Mouse (Mus musculus) midbrain, postnatal 0 days (tissue): ENCODE results near the gene Cebpg. TPM values are rescaled to one million over a fixed set of nuclear protein-coding genes. Genes with fewer than 3 reads are reported as not detected.

ENCODE experiments used
- ATAC-seq: fragments of 200-750 bp; cut with Nextera tagmentation; 2 replicates; pipeline ENCODE4 v1.8.0; 2017; ENCODE audit warnings: moderate number of reproducible peaks, mild to moderate bottlenecking, moderate TSS enrichment, moderate library complexity; ENCODE audit not compliant: low FRiP score
- DNase-seq: peaks from one replicate; pipeline ENCODE4 v3.0.0-alpha.2; 2015; ENCODE audit warnings: low spot score
- H3K27ac ChIP-seq: fragments of 300-500 bp; sonication (generic); 2 replicates; pipeline ENCODE4 v1.5.1; 2014; ENCODE audit warnings: low read depth, mild to moderate bottlenecking, low read length, mixed read lengths
- H3K27me3 ChIP-seq: fragments of 300-500 bp; sonication (generic); 2 replicates; pipeline ENCODE4 v1.6.1; 2014; ENCODE audit warnings: low read length, control low read depth, mixed read lengths; ENCODE audit not compliant: insufficient read depth
- H3K36me3 ChIP-seq: fragments of 300-500 bp; sonication (generic); 2 replicates; pipeline ENCODE4 v1.6.1; 2014; ENCODE audit warnings: low read length, control low read depth, mixed read lengths; ENCODE audit not compliant: insufficient read depth
- H3K4me1 ChIP-seq: fragments of 300-500 bp; sonication (generic); 2 replicates; pipeline ENCODE4 v1.6.1; 2014; ENCODE audit warnings: mild to moderate bottlenecking, control low read depth, antibody characterized with exemption, low read length, mixed read lengths; ENCODE audit not compliant: insufficient read depth
- H3K4me2 ChIP-seq: fragments of 300-500 bp; sonication (generic); 2 replicates; pipeline ENCODE4 v1.6.1; 2014; ENCODE audit warnings: low read depth, mild to moderate bottlenecking, low read length, mixed read lengths; ENCODE audit not compliant: poor library complexity, severe bottlenecking
- H3K4me3 ChIP-seq: fragments of 300-500 bp; sonication (generic); 2 replicates; pipeline ENCODE4 v1.5.1; 2014; ENCODE audit warnings: low read depth, mild to moderate bottlenecking, low read length, moderate library complexity
- H3K9ac ChIP-seq: fragments of 300-500 bp; sonication (generic); replicated peaks from 2 replicates; pipeline ENCODE4 v1.6.1; 2014; ENCODE audit warnings: mild to moderate bottlenecking, low read length, moderate library complexity, mixed read lengths; ENCODE audit not compliant: poor library complexity, severe bottlenecking
- H3K9me3 ChIP-seq: fragments of 300-500 bp; sonication (generic); 2 replicates; pipeline ENCODE4 v1.6.1; 2016; ENCODE audit warnings: low read length, control low read depth
- CTCF ChIP-seq: IDR thresholded peaks from 2 replicates; pipeline ENCODE4 v1.5.1; 2016; ENCODE audit warnings: antibody characterized with exemption, mild to moderate bottlenecking
- WGBS: fragments of 180-500 bp; shearing (Covaris S2); extraction: QIAGEN DNeasy Blood & Tissue Kit; methylation state at CpG from one replicate; pipeline ENCODE4 v1.1.7; 2014; 5-methylcytosine and 5-hydroxymethylcytosine counted together
- polyA plus RNA-seq: library from polyadenylated mRNA; unstranded; fragments of >200 nt; fragmentation: Nextera tagmentation; extraction: Ambion mirVana; gene quantifications from 2 replicates; pipeline ENCODE4 v1.2.1, GENCODE M21; 2015
- total RNA-seq: library from RNA; depleted of rRNA; stranded (reverse); fragments of >200 nt; gene quantifications from 2 replicates; pipeline ENCODE4 v1.2.3, GENCODE M21; 2014; rRNA removed

Gene Cebpg
- total RNA-seq (13.9 and 31.9 TPM in 2 replicates), polyA plus RNA-seq (10.8 and 12.8 TPM in 2 replicates)

GRCm38 (mm10) chr7:35056436-35056864, at the start of gene Cebpg:
Gene Cebpg (minus strand): TSS chr7:35056573.
- Histone ChIP-seq H3K36me3 (no peaks in the 10 kb centered on the region), H3K27me3 (no peaks in the 10 kb centered on the region), H3K4me1 (peaks cover 8% of the 10 kb centered on the region; the same call in 1 of the 2 replicates), H3K9ac (peak within 1 kb of the TSS; percentile 93), H3K27ac (peak within 1 kb of the TSS; percentile 87), H3K4me3 (peak within 1 kb of the TSS; percentile 87), H3K4me2 (peak within 1 kb of the TSS; percentile 77), H3K9me3 (no peaks in the 10 kb centered on the region)
- ATAC-seq (peak; percentile 98), DNase-seq (peak; percentile 94)
- 0% methylated on average over 44 of the region's 53 CpGs for WGBS
- no peak for TF ChIP-seq CTCF

GRCm38 (mm10) chr7:35099528-35099927, 43.2 kb upstream of the Cebpg start:
- Histone ChIP-seq H3K9ac (no peak overlapping the region), H3K4me3 (no peak overlapping the region), H3K9me3 (no peaks in the 10 kb centered on the region), H3K27ac (no peak overlapping the region), H3K36me3 (no peaks in the 10 kb centered on the region), H3K4me1 (no peaks in the 10 kb centered on the region), H3K4me2 (no peak overlapping the region), H3K27me3 (no peaks in the 10 kb centered on the region)
- 94% methylated on average over 4 of the region's 4 CpGs for WGBS
- DNase-seq = no peak
- TF ChIP-seq CTCF = no peak
- ATAC-seq = no peak

GRCm38 (mm10) chr7:35098777-35099176, 42.4 kb upstream of the Cebpg start:
- H3K27me3 ChIP-seq = no peaks in the 10 kb centered on the region
- H3K27ac ChIP-seq = no peak overlapping the region
- no peak overlapping the region for H3K4me2 ChIP-seq
- TF ChIP-seq CTCF = no peak
- WGBS = 84% methylated on average over 4 of the region's 4 CpGs
- no peak overlapping the region for H3K9ac ChIP-seq
- no peaks in the 10 kb centered on the region for H3K4me1 ChIP-seq
- H3K9me3 ChIP-seq = no peaks in the 10 kb centered on the region
- DNase-seq (no peak), ATAC-seq (no peak)
- H3K4me3 ChIP-seq = no peak overlapping the region
- no peaks in the 10 kb centered on the region for H3K36me3 ChIP-seq

- Histone ChIP-seq H3K27ac (no peak overlapping the region), H3K9ac (no peak overlapping the region), H3K9me3 (no peaks in the 10 kb centered on the region), H3K4me3 (no peak overlapping the region), H3K4me2 (no peak overlapping the region), H3K36me3 (no peaks in the 10 kb centered on the region), H3K27me3 (no peaks in the 10 kb centered on the region), H3K4me1 (no peaks in the 10 kb centered on the region)
- TF ChIP-seq CTCF = no peak
- ATAC-seq (no peak), DNase-seq (no peak)
- WGBS = 82% methylated on average over 9 of the region's 9 CpGs
Measured at GRCm38 (mm10) chr7:35094975-35095678, 38.8 kb upstream of the Cebpg start.

- Histone ChIP-seq H3K4me1 (0 out of 2 replicates have a peak, but pooled peaks cover 3% of the 10 kb centered on the region), H3K27ac (no peak overlapping the region), H3K4me3 (no peak overlapping the region), H3K36me3 (no peaks in the 10 kb centered on the region), H3K9ac (no peak overlapping the region), H3K4me2 (no peak overlapping the region), H3K27me3 (no peaks in the 10 kb centered on the region), H3K9me3 (no peaks in the 10 kb centered on the region)
- DNase-seq = no peak
- TF ChIP-seq CTCF = no peak
- ATAC-seq = no peak
- WGBS = 83% methylated on average over 5 of the region's 5 CpGs
Measured at GRCm38 (mm10) chr7:35090550-35090949, 34.2 kb upstream of the Cebpg start.

GRCm38 (mm10) chr7:35086271-35086861, 30.0 kb upstream of the Cebpg start:
- peak; percentile 45 for TF ChIP-seq CTCF
- H3K9ac ChIP-seq = peak overlapping the region; percentile 39
- peak; percentile 65 for ATAC-seq
- H3K27me3 ChIP-seq = no peaks in the 10 kb centered on the region
- H3K4me2 ChIP-seq = peak overlapping the region; percentile 57
- under 1% methylated on average over 21 of the region's 21 CpGs for WGBS
- no peaks in the 10 kb centered on the region for H3K36me3 ChIP-seq
- H3K4me3 ChIP-seq = peak overlapping the region; percentile 25
- peak; percentile 72 for DNase-seq
- H3K27ac ChIP-seq = no peak overlapping the region
- H3K9me3 ChIP-seq = no peaks in the 10 kb centered on the region
- 0 out of 2 replicates have a peak, but pooled peaks cover 3% of the 10 kb centered on the region for H3K4me1 ChIP-seq
